Mouse (Mus musculus) limb, embryonic 10.5 days (tissue): Measurements from ENCODE around the gene Ube2v1. TPM values are rescaled to one million over a fixed set of nuclear protein-coding genes. Genes with fewer than 3 reads are reported as not detected.
"Not testable (repeated sequence)": the region's sequence is repeated elsewhere in the genome, so short reads cannot be mapped to it uniquely, and the experiment has no call there.

Experiments
- DNase-seq: peaks from one replicate; pipeline ENCODE4 v3.0.0-alpha.2; 2017; ENCODE audit warnings: low spot score
- H3K27ac ChIP-seq: fragments of 300-500 bp; sonication (generic); 2 replicates; pipeline ENCODE4 v1.5.1; 2016; ENCODE audit warnings: mild to moderate bottlenecking
- H3K27me3 ChIP-seq: fragments of 300-500 bp; sonication (generic); 2 replicates; pipeline ENCODE4 v1.6.1; 2016; ENCODE audit warnings: low read depth, mild to moderate bottlenecking; ENCODE audit not compliant: poor library complexity, severe bottlenecking
- H3K36me3 ChIP-seq: fragments of 300-500 bp; sonication (generic); 2 replicates; pipeline ENCODE4 v1.6.1; 2016; ENCODE audit warnings: mild to moderate bottlenecking, moderate library complexity
- H3K4me1 ChIP-seq: fragments of 300-500 bp; sonication (generic); 2 replicates; pipeline ENCODE4 v1.6.1; 2016
- H3K4me3 ChIP-seq: fragments of 300-500 bp; sonication (generic); 2 replicates; pipeline ENCODE4 v1.5.1; 2016; ENCODE audit warnings: mild to moderate bottlenecking, moderate library complexity
- H3K9me3 ChIP-seq: fragments of 300-500 bp; sonication (generic); replicated peaks from 2 replicates; pipeline ENCODE4 v1.6.1; 2016; ENCODE audit warnings: mild to moderate bottlenecking
- WGBS: fragments of 180-500 bp; shearing (Covaris S2); methylation state at CpG from one replicate; pipeline ENCODE4 v1.1.7; 2016; 5-methylcytosine and 5-hydroxymethylcytosine counted together
- polyA plus RNA-seq: library from polyadenylated mRNA; unstranded; fragments of >200 nt; fragmentation: Nextera tagmentation; extraction: Ambion mirVana; gene quantifications from 2 replicates; pipeline ENCODE4 v1.2.1, GENCODE M21; 2016

Gene Ube2v1
- polyA plus RNA-seq, 1 experiment from 2014 or later = 375 TPM

GRCm38 (mm10) chr2:167646411-167646810 lies 14.5 kb upstream of the Ube2v1 start:
- no peak for DNase-seq
- no peak overlapping the region for H3K4me3 ChIP-seq
- no peak overlapping the region for H3K27ac ChIP-seq
- H3K4me1 ChIP-seq = no peaks in the 10 kb centered on the region
- no peaks in the 10 kb centered on the region for H3K9me3 ChIP-seq
- no peaks in the 10 kb centered on the region for H3K27me3 ChIP-seq
- H3K36me3 ChIP-seq = peaks cover 85% of the 10 kb centered on the region
- whole genome bisulfite sequencing = 68% methylated on average over 4 of the region's 4 CpGs

GRCm38 (mm10) chr2:167643356-167644052 lies 11.6 kb upstream of the Ube2v1 start:
- H3K4me1 ChIP-seq, H3K9me3 ChIP-seq, H3K27me3 ChIP-seq, H3K27ac ChIP-seq, H3K4me3 ChIP-seq, DNase-seq: not testable (repeated sequence)
- H3K36me3 ChIP-seq = peaks cover 57% of the 10 kb centered on the region
- 87% methylated on average over 13 of the region's 13 CpGs for WGBS

- Histone ChIP-seq H3K36me3 (peaks cover 46% of the 10 kb centered on the region), H3K27ac (no peak overlapping the region), H3K9me3 (no peaks in the 10 kb centered on the region), H3K4me1 (no peaks in the 10 kb centered on the region), H3K27me3 (no peaks in the 10 kb centered on the region), H3K4me3 (no peak overlapping the region)
- 91% methylated on average over 6 of the region's 6 CpGs for WGBS
- DNase-seq = no peak
Measured at GRCm38 (mm10) chr2:167642164-167642563, 10.3 kb upstream of the Ube2v1 start.

GRCm38 (mm10) chr2:167641337-167641736 lies 9.4 kb upstream of the Ube2v1 start:
- no peaks in the 10 kb centered on the region for H3K4me1 ChIP-seq
- H3K4me3 ChIP-seq = no peak overlapping the region
- H3K27ac ChIP-seq = no peak overlapping the region
- no peak for DNase-seq
- H3K27me3 ChIP-seq = no peaks in the 10 kb centered on the region
- no peaks in the 10 kb centered on the region for H3K9me3 ChIP-seq
- H3K36me3 ChIP-seq = peaks cover 40% of the 10 kb centered on the region
- WGBS = 52% methylated on average over 8 of the region's 8 CpGs

GRCm38 (mm10) chr2:167640279-167640678 lies 8.4 kb upstream of the Ube2v1 start:
- DNase-seq = no peak
- Histone ChIP-seq H3K27ac (no peak overlapping the region), H3K27me3 (no peaks in the 10 kb centered on the region), H3K36me3 (peaks cover 29% of the 10 kb centered on the region), H3K9me3 (no peaks in the 10 kb centered on the region), H3K4me3 (no peak overlapping the region), H3K4me1 (no peaks in the 10 kb centered on the region)
- WGBS = 79% methylated on average over 3 of the region's 3 CpGs

- Histone ChIP-seq H3K9me3 (no peaks in the 10 kb centered on the region), H3K4me1 (peaks cover 37% of the 10 kb centered on the region), H3K4me3 (peak overlapping the region; percentile 42), H3K27ac (no peak overlapping the region), H3K36me3 (no peaks in the 10 kb centered on the region), H3K27me3 (no peaks in the 10 kb centered on the region)
- no peak for DNase-seq
- WGBS = 80% methylated on average over 7 of the region's 7 CpGs
Measured at GRCm38 (mm10) chr2:167634865-167635512, 3.1 kb upstream of the Ube2v1 start.

- H3K4me1 ChIP-seq = peaks cover 43% of the 10 kb centered on the region
- H3K9me3 ChIP-seq = no peaks in the 10 kb centered on the region
- peak overlapping the region; percentile 42 for H3K4me3 ChIP-seq
- peak; percentile 97 for DNase-seq
- H3K27ac ChIP-seq = peak overlapping the region; percentile 78
- peaks cover 5% of the 10 kb centered on the region; the same call in 1 of the 2 replicates for H3K36me3 ChIP-seq
- no peaks in the 10 kb centered on the region for H3K27me3 ChIP-seq
- WGBS = under 1% methylated on average over 15 of the region's 15 CpGs
Measured at GRCm38 (mm10) chr2:167634338-167634770, 2.5 kb upstream of the Ube2v1 start.

- Histone ChIP-seq H3K4me3 (no peak overlapping the region), H3K27ac (peak overlapping the region; percentile 78; the same call in 1 of the 2 replicates), H3K4me1 (peaks cover 49% of the 10 kb centered on the region), H3K36me3 (peaks cover 14% of the 10 kb centered on the region), H3K27me3 (no peaks in the 10 kb centered on the region), H3K9me3 (no peaks in the 10 kb centered on the region)
- WGBS = 93% methylated on average over 6 of the region's 6 CpGs
- DNase-seq = no peak
Measured at GRCm38 (mm10) chr2:167633537-167633872, 1.6 kb upstream of the Ube2v1 start.

- 86% methylated on average over 12 of the region's 12 CpGs for WGBS
- peak overlapping the region; percentile 87 for H3K4me3 ChIP-seq
- DNase-seq = no peak
- no peaks in the 10 kb centered on the region for H3K27me3 ChIP-seq
- peaks cover 49% of the 10 kb centered on the region for H3K4me1 ChIP-seq
- H3K9me3 ChIP-seq = no peaks in the 10 kb centered on the region
- peak overlapping the region; percentile 97 for H3K27ac ChIP-seq
- peaks cover 19% of the 10 kb centered on the region for H3K36me3 ChIP-seq
Measured at GRCm38 (mm10) chr2:167632731-167633536, 1.0 kb upstream of the Ube2v1 start.

- Histone ChIP-seq H3K4me1 (peaks cover 56% of the 10 kb centered on the region), H3K27me3 (no peaks in the 10 kb centered on the region), H3K9me3 (no peaks in the 10 kb centered on the region), H3K36me3 (peaks cover 33% of the 10 kb centered on the region), H3K4me3 (peak overlapping the region; percentile 87), H3K27ac (peak overlapping the region; percentile 97)
- under 1% methylated on average over 31 of the region's 31 CpGs for WGBS
- DNase-seq = no peak
Measured at GRCm38 (mm10) chr2:167631181-167631590, 709 bp downstream of the Ube2v1 start.

- Histone ChIP-seq H3K27me3 (no peaks in the 10 kb centered on the region), H3K27ac (peak overlapping the region; percentile 97), H3K36me3 (peaks cover 39% of the 10 kb centered on the region), H3K9me3 (no peaks in the 10 kb centered on the region), H3K4me3 (peak overlapping the region; percentile 87), H3K4me1 (peaks cover 56% of the 10 kb centered on the region)
- DNase-seq = no peak
- 76% methylated on average over 5 of the region's 5 CpGs for WGBS
Measured at GRCm38 (mm10) chr2:167630421-167630820, 1.5 kb downstream of the Ube2v1 start.

- H3K27ac ChIP-seq = no peak overlapping the region
- DNase-seq = no peak
- peaks cover 56% of the 10 kb centered on the region for H3K4me1 ChIP-seq
- H3K9me3 ChIP-seq = no peaks in the 10 kb centered on the region
- 87% methylated on average over 11 of the region's 11 CpGs for WGBS
- H3K4me3 ChIP-seq = peak overlapping the region; percentile 87
- no peaks in the 10 kb centered on the region for H3K27me3 ChIP-seq
- peaks cover 40% of the 10 kb centered on the region for H3K36me3 ChIP-seq
Measured at GRCm38 (mm10) chr2:167629665-167630209, 2.2 kb downstream of the Ube2v1 start.
